Mouse (Mus musculus): ENCODE measurements around the gene Zfp212.
"Not testable (repeated sequence)": the region's sequence is repeated elsewhere in the genome, so short reads cannot be mapped to it uniquely, and the experiment has no call there.

Gene Zfp212

GRCm38 (mm10) chr6:47919646-47920446 lies 430 bp upstream of the Zfp212 start:
- in situ Hi-C loops (cut with MboI, MseI) = loop anchor here in 1 of 2 experiments (25.0 kb wide), 1 partner anchor 258 kb away; no protein-coding TSS in a partner anchor

- in situ Hi-C loops (cut with MboI, MseI) = loop anchor here in 1 of 2 experiments (10.0 kb wide), 1 partner anchor 268 kb away; no protein-coding TSS in a partner anchor
These were observed 22.2 kb downstream of the Zfp212 start for GRCm38 (mm10) chr6:47942461-47942860.

DNA sequence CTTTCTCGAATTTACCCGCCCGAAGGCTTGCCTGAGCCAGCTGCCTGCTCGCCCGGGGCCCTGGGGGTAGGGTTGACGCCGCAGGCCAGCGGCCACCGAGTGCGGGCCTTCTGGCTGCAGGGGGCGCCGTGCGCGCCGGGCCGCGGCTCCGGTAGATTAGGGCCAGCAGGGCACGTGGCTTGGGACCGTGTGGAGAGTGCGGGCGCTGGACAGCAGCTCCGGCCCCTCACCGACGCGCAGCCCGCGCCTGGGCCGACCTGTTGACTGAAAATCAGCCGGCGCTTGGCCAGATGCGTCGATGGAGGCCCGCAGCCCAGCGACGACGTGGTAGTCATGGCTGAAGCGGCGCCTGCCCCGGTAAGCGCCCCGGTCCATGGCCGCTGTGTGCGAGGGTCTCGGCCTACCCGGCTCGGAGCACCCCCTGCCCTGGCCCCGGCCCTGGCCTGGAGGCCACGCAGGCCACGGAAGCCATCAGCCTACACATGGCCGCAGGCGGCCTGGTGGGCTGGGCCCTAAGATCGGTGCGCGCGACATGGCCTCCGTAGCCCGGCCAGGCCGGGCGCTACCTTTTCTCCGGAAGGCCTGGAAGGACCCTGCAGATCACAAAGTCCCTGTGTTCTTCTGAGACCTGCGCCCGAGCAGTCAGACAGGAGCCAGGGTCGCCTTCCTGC lies 22.9 kb downstream of the Zfp212 start:
- in situ Hi-C loops (cut with MboI, MseI) = loop anchor here in 1 of 2 experiments (10.0 kb wide), 1 partner anchor 268 kb away; no protein-coding TSS in a partner anchor

- in situ Hi-C loops (cut with MboI, MseI) = loop anchor here in 1 of 2 experiments (10.0 kb wide), 1 partner anchor 269 kb away; no protein-coding TSS in a partner anchor
These were observed 23.4 kb downstream of the Zfp212 start for GRCm38 (mm10) chr6:47943721-47944120.

DNA sequence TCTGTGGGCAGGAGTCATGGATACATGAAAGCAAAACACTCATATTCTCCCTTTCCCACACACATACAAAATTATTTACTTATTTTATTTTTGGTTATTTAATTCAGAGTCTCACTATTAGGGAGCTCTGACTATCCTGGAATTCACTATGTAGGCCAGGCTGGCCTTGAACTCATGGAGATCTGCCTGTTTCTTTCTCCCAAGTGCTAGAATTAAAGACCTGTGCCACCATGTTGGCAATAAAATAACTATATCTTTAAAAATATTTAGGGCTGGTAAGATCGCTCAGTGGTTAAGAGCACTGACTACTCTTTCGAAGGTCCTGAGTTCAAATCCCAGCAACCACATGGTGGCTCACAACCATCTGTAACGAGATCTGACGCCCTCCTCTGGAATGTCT lies 27.1 kb downstream of the Zfp212 start:
- in situ Hi-C loops (cut with MboI, MseI) = loop anchor here in 1 of 2 experiments (10.0 kb wide), 1 partner anchor 273 kb away; no protein-coding TSS in a partner anchor

DNA sequence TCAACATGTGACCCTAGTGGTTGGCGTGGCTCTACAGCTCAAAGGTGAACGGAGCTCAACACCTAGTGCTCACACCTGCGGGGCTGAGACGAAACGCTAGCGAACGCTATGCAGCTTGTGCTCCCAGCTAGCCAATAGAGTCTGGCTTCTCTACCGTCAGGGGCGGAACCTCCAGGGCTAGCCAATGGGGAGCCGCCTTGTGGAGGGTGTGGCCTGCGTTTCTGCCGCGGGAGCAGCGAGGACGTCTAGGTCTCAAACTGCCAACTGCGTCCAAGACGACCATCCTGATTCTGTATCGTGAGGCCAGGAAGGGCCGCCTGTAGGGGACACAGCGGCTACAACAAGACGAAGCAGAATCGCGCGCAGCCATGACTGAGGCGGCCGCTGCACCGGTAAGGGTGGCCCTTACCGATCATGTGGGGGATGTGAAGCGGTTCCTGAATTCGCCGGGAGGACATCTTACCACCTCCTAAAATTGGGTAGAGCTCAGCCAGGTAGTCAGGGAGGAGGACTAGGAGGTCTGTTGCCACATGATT lies 33.0 kb downstream of the Zfp212 start, which contains the start of gene Zfp956:
TSS of gene Zfp956 (plus strand) at position 200 of the 536 bp plus-strand sequence.
- in situ Hi-C loops (cut with MboI, MseI) = loop anchor here in 1 of 2 experiments (10.0 kb wide), 1 partner anchor 68 kb away; no protein-coding TSS in a partner anchor

DNA sequence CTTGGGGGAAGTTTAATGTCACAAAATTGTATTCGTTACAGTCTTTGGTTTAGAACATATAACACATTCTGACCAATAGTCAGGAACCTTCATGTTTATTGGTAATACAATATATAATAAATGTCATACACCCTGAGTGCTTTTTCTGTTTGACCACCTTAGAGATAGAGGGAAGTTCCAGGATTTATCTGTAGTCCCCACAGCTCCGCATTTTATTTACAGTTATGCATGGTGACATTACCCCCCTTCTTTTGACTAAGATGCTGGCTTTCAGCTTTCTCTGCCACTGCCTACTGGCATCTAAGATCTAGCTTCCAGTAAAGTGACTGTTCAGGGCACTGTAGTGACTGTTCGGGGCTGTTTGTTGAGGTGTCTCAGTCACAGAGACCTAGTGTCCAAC lies 34.1 kb downstream of the Zfp212 start:
- in situ Hi-C loops (cut with MboI, MseI) = loop anchor here in 1 of 2 experiments (10.0 kb wide), 1 partner anchor 70 kb away; no protein-coding TSS in a partner anchor

DNA sequence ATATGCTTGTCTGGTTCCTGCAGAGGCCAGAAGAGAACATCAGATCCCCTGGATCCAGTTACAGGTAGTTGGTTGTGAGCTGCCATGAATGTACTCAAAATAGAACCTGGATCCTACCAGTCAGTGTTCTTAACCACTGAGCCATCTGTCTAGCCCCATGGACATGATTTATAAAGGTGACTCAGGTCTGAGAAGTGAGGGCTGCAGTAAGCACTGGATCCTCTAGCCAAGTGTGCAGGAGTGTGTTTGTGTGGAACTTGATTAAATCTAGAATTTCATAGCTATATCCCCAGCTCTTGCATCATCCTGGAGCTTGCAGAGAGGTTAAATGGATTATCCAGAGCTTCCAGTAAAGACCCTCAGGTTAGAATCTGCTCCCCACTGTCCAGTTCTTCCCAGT lies 37.5 kb downstream of the Zfp212 start:
- in situ Hi-C loops (cut with MboI, MseI) = loop anchor here in 1 of 2 experiments (10.0 kb wide), 1 partner anchor 73 kb away; no protein-coding TSS in a partner anchor

DNA sequence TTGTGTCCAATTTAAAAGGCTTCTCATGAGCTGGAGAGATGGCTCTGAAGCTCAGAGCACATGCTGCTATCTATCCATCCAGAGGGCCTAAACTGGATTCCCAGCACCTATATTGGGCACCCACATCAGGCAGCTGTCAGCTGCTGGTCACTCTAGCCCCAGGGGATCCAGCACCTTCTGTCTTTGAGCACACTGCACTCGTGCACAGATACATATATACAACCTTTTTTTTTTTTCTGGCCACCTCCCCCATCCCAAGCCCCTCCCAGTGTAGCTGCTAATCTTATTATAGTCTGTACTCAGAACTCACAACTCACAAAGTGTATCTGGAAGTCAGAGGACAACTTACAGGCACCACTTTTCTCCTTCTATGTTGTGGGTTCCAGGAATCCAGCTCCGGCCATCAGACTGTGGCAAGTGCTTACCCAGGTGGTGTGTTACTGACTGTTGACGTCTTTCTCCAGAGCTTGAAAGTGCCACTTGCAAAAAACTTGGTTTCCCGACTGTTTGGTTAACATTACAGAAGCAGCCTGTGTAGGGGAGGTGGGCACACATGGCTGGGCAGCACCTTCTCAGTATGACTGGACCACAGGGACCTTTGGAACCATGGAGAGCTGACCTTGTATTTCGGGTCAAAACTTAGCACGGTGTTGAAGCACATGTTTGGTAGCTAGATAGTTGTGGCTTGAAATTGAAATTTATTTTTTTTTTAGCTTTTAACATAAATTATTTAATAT lies 40.6 kb downstream of the Zfp212 start:
- in situ Hi-C loops (cut with MboI, MseI) = no loop called here

DNA sequence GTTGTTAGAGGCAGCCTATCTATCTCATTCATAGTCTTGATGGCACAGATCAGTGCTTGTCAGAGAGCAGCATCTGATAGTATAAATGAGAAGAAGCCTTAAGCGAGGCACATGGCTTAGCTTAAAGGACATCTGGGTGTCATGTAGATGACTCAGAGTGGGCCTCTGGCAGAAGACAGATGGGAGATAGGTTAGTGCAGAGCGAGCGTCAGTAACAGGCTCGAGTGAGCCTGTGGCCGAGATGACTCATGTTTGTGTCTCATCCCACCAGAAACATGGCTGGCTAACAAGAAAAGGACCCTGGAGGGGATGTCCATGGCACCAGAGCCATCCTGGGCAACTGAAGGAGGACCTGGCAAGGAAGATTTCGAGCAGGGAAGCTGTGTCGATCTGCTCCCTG lies 42.8 kb downstream of the Zfp212 start:
- in situ Hi-C loops (cut with MboI, MseI) = no loop called here

- in situ Hi-C loops (cut with MboI, MseI) = not testable (repeated sequence)
These were observed 47.9 kb downstream of the Zfp212 start for GRCm38 (mm10) chr6:47968166-47968565.

DNA sequence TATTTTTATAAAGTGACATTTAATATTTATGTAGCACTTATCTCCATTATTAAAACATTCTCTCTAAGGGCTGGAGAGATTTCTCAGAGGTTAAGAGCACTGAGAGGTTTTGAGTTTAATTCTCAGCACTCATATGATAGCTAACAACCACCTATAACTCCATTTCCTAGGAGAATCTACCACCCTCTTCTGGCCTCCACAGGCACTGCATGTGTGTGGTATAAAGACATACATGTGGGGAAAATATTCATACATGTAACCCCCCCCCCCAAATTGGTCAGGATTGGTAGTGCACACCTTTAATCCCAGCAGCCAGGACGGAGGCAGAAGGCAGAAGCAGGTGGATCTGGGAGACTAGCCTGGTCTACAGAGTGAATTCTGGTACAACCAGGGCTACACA lies 54.3 kb downstream of the Zfp212 start:
- in situ Hi-C loops (cut with MboI, MseI) = no loop called here

DNA sequence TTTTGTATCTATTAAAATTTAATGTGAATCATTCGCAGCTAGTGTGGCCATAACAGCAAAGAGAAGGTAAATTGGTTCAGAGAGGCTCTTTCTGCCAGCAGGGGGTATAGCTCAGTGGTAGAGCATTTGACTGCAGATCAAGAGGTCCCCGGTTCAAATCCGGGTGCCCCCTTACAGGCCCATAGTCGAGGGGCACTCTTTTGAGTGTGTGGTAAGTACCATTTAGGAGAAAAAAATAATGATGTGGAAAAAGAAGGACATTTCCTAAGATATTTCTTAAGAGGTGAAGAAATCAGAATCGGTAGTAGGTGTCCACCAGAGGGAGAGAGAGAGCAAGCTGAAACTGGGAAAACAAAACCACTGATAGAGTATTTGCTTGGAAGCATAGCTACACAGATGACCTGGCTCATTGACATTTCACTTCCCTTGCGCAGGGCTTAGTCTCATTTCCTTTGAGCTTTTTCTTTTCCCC lies 58.7 kb downstream of the Zfp212 start:
- in situ Hi-C loops (cut with MboI, MseI) = no loop called here
